Mouse (Mus musculus): ENCODE results near the gene Ociad1. TPM values are rescaled to one million over a fixed set of nuclear protein-coding genes. Genes with fewer than 3 reads are reported as not detected.

Gene Ociad1
- 327 TPM for polyA plus RNA-seq (2015; fragmentation: Illumina TruSeq; extraction: RNeasy Lipid Tissue Mini Kit (QIAGEN cat#74804); ENCODE audit: insufficient read depth, low replicate concordance)

GRCm38 (mm10) chr5:73292502-73293457, at the start of gene Ociad1:
Ociad1 (plus strand) TSS chr5:73292784.

GRCm38 (mm10) chr5:73256352-73257065, 36.1 kb upstream of the Ociad1 start, which contains the start of gene Fryl:
Fryl (minus strand) TSS chr5:73256619.

GRCm38 (mm10) chr5:73340723-73341235, 48.2 kb downstream of the Ociad1 start, which contains the start of gene Ociad2:
Ociad2 (minus strand) TSS chr5:73341028.

Other genes starting within 250 kb of the Ociad1 start
- gene Fryl, start 36.2 kb upstream of the Ociad1 start, polyA plus RNA-seq (2015; fragmentation: Illumina TruSeq; extraction: RNeasy Lipid Tissue Mini Kit (QIAGEN cat#74804); ENCODE audit: insufficient read depth, low replicate concordance): 93.4 TPM
- 0.21 TPM for gene Ociad2, start 48.2 kb downstream of the Ociad1 start, polyA plus RNA-seq (2015; fragmentation: Illumina TruSeq; extraction: RNeasy Lipid Tissue Mini Kit (QIAGEN cat#74804); ENCODE audit: insufficient read depth, low replicate concordance)
- not detected for gene Cwh43, start 113.3 kb downstream of the Ociad1 start, polyA plus RNA-seq (2015; fragmentation: Illumina TruSeq; extraction: RNeasy Lipid Tissue Mini Kit (QIAGEN cat#74804); ENCODE audit: insufficient read depth, low replicate concordance)
- 12.9 TPM for gene Dcun1d4, start 188.2 kb downstream of the Ociad1 start, polyA plus RNA-seq (2015; fragmentation: Illumina TruSeq; extraction: RNeasy Lipid Tissue Mini Kit (QIAGEN cat#74804); ENCODE audit: insufficient read depth, low replicate concordance)

All from spleen, adult 10 weeks (tissue).